Mouse (Mus musculus): Measurements from ENCODE around the gene C2cd5. TPM values are rescaled to one million over a fixed set of nuclear protein-coding genes. Genes with fewer than 3 reads are reported as not detected.

The C2cd5 gene
- polyA plus RNA-seq, 1 experiment from 2014 or later: 28.5 TPM

Other genes starting within 250 kb of the C2cd5 start
- gene St8sia1, start 135.7 kb downstream of the C2cd5 start, polyA plus RNA-seq (2016; fragmentation: Nextera tagmentation; extraction: Ambion mirVana): 3.1 and 3.4 TPM in 2 replicates
- 16.2 and 18.1 TPM in 2 replicates for gene Etnk1, start 67.1 kb upstream of the C2cd5 start, polyA plus RNA-seq (2016; fragmentation: Nextera tagmentation; extraction: Ambion mirVana)